11 mouse cellular contexts compared by ENCODE assay signal in the genomic region with DNA sequence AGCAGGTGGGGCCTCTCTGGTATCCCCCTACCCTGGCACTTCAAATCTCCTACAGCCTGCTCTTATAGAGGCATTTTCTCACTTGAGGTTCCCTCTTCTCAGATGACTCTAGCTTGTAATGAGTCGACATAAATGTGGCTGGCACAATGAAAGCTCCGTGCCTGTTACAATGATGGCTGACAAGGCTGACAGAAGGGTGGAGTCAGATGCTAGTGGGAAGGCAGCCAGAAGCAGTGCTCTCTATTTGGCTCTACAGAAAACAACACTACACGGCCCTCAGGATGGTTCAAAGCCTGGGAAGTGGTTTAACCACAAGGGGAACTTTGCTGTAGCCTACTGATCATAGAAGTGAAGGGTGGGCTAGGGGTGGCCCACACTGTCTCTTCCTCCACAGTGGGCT. TPM values are rescaled to one million over a fixed set of nuclear protein-coding genes. Genes with fewer than 3 reads are reported as not detected.
DNase-seq lines count a peak whose midpoint lies in the region; ATAC-seq lines count a peak whose summit lies in the region.
"Had no signal": no experiment of that assay in that cellular context is flagged by ENCODE, and none has a peak within 500 bp of the region (broad histone marks: within the 10 kb centered on the region; RNA-seq: fewer than 3 reads in every experiment).

No protein-coding gene starts in this region.

- no peak for DNase-seq in heart, embryonic 10.5 days (ENCODE audit: low spot score)
- peak; percentile 30 for DNase-seq in midbrain, embryonic 14.5 days
- no peak for DNase-seq in midbrain, embryonic 11.5 days (ENCODE audit: low spot score, missing footprints)
- DNase-seq in liver, result no peak
- no peak for DNase-seq in limb, embryonic 10.5 days (ENCODE audit: low spot score)
- DNase-seq: heart, adult 2 months; kidney, postnatal 10 days had no signal

- H3K9me3 ChIP-seq in heart, embryonic 13.5 days, result no peaks in the 10 kb centered on the region
- no peaks in the 10 kb centered on the region for H3K9me3 ChIP-seq in heart, embryonic 10.5 days
- no peaks in the 10 kb centered on the region for H3K9me3 ChIP-seq in midbrain, embryonic 14.5 days (ENCODE audit: control insufficient read depth, low read length)
- no peaks in the 10 kb centered on the region for H3K9me3 ChIP-seq in midbrain, embryonic 11.5 days (ENCODE audit: control insufficient read depth, low read length)
- no peaks in the 10 kb centered on the region for H3K9me3 ChIP-seq in embryonic facial prominence, embryonic 13.5 days
- no peaks in the 10 kb centered on the region for H3K9me3 ChIP-seq in limb, embryonic 10.5 days (replicated peaks)

- no peak overlapping the region for H3K9ac ChIP-seq in heart, embryonic 13.5 days
- no peak overlapping the region for H3K9ac ChIP-seq in midbrain, embryonic 14.5 days (replicated peaks; ENCODE audit: low read length)
- no peak overlapping the region for H3K9ac ChIP-seq in midbrain, embryonic 11.5 days (ENCODE audit: low read length)
- H3K9ac ChIP-seq in embryonic facial prominence, embryonic 13.5 days, result no peak overlapping the region

- no peak for ATAC-seq in heart, embryonic 13.5 days (ENCODE audit: extremely low read depth, insufficient number of reproducible peaks, low FRiP score, low TSS enrichment)
- ATAC-seq in midbrain, embryonic 14.5 days (ENCODE audit: low FRiP score, low TSS enrichment), result peak; percentile 37; the same call in 1 of the 2 replicates
- ATAC-seq in midbrain, embryonic 11.5 days (ENCODE audit: low FRiP score), result no peak
- ATAC-seq in embryonic facial prominence, embryonic 13.5 days (ENCODE audit: insufficient number of reproducible peaks, insufficient read depth, low FRiP score, low TSS enrichment, low read depth), result no peak
- ATAC-seq in megakaryocyte progenitor cell, adult 5-6 weeks (replicated peaks; ENCODE audit: poor library complexity), result peak; percentile 94

- H3K27ac ChIP-seq in heart, embryonic 13.5 days (replicated peaks), result peak overlapping the region; percentile 5; the same call in 1 of the 2 replicates
- H3K27ac ChIP-seq in heart, embryonic 10.5 days, result no peak overlapping the region
- no peak overlapping the region for H3K27ac ChIP-seq in midbrain, embryonic 14.5 days (replicated peaks; ENCODE audit: low read depth, low read length)
- H3K27ac ChIP-seq in midbrain, embryonic 11.5 days (ENCODE audit: low read depth, low read length), result no peak overlapping the region
- H3K27ac ChIP-seq in embryonic facial prominence, embryonic 13.5 days, result peak overlapping the region; percentile 33; the same call in 1 of the 2 replicates
- no peak overlapping the region for H3K27ac ChIP-seq in limb, embryonic 10.5 days
- H3K27ac ChIP-seq: heart, adult 2 months; macrophage had no signal

- no peaks in the 10 kb centered on the region for H3K27me3 ChIP-seq in heart, embryonic 13.5 days (replicated peaks)
- H3K27me3 ChIP-seq in heart, embryonic 10.5 days (ENCODE audit: insufficient read depth, poor library complexity, severe bottlenecking), result no peaks in the 10 kb centered on the region
- no peaks in the 10 kb centered on the region for H3K27me3 ChIP-seq in midbrain, embryonic 14.5 days (ENCODE audit: control insufficient read depth, insufficient read depth, low read length)
- H3K27me3 ChIP-seq in midbrain, embryonic 11.5 days (ENCODE audit: control insufficient read depth, insufficient read depth, low read length), result no peaks in the 10 kb centered on the region
- no peaks in the 10 kb centered on the region for H3K27me3 ChIP-seq in embryonic facial prominence, embryonic 13.5 days
- H3K27me3 ChIP-seq in limb, embryonic 10.5 days (ENCODE audit: low read depth, poor library complexity, severe bottlenecking), result no peaks in the 10 kb centered on the region

- H3K36me3 ChIP-seq in heart, embryonic 13.5 days, result peaks cover 26% of the 10 kb centered on the region
- peaks cover 15% of the 10 kb centered on the region for H3K36me3 ChIP-seq in heart, embryonic 10.5 days
- peaks cover 4% of the 10 kb centered on the region; the same call in 1 of the 2 replicates for H3K36me3 ChIP-seq in midbrain, embryonic 14.5 days (ENCODE audit: control insufficient read depth, insufficient read depth, low read length)
- H3K36me3 ChIP-seq in midbrain, embryonic 11.5 days (ENCODE audit: control insufficient read depth, insufficient read depth, low read length), result no peaks in the 10 kb centered on the region
- H3K36me3 ChIP-seq in embryonic facial prominence, embryonic 13.5 days, result peaks cover 11% of the 10 kb centered on the region
- H3K36me3 ChIP-seq in limb, embryonic 10.5 days, result peaks cover 11% of the 10 kb centered on the region; the same call in 1 of the 2 replicates

- WGBS in heart, embryonic 13.5 days, result 23% methylated on average over 3 of the region's 3 CpGs
- WGBS in heart, embryonic 10.5 days, result 52% methylated on average over 3 of the region's 3 CpGs
- 12% methylated on average over 3 of the region's 3 CpGs for WGBS in midbrain, embryonic 14.5 days
- 52% methylated on average over 3 of the region's 3 CpGs for WGBS in midbrain, embryonic 11.5 days
- WGBS in embryonic facial prominence, embryonic 13.5 days, result 29% methylated on average over 3 of the region's 3 CpGs
- WGBS in limb, embryonic 10.5 days, result 68% methylated on average over 3 of the region's 3 CpGs

- H3K4me3 ChIP-seq in heart, embryonic 13.5 days, result no peak overlapping the region
- no peak overlapping the region for H3K4me3 ChIP-seq in heart, embryonic 10.5 days
- H3K4me3 ChIP-seq in midbrain, embryonic 14.5 days (replicated peaks; ENCODE audit: low read depth, low read length), result no peak overlapping the region
- no peak overlapping the region for H3K4me3 ChIP-seq in midbrain, embryonic 11.5 days (ENCODE audit: low read depth, low read length)
- no peak overlapping the region for H3K4me3 ChIP-seq in embryonic facial prominence, embryonic 13.5 days
- H3K4me3 ChIP-seq in limb, embryonic 10.5 days, result no peak overlapping the region
- H3K4me3 ChIP-seq: heart, adult 2 months had no signal

- H3K4me2 ChIP-seq in heart, embryonic 13.5 days, result no peak overlapping the region
- H3K4me2 ChIP-seq in midbrain, embryonic 14.5 days (ENCODE audit: low read length), result no peak overlapping the region
- no peak overlapping the region for H3K4me2 ChIP-seq in midbrain, embryonic 11.5 days
- no peak overlapping the region for H3K4me2 ChIP-seq in embryonic facial prominence, embryonic 13.5 days

- H3K4me1 ChIP-seq in heart, embryonic 13.5 days, result peaks cover 8% of the 10 kb centered on the region
- 0 out of 2 replicates have a peak, but pooled peaks cover 8% of the 10 kb centered on the region for H3K4me1 ChIP-seq in heart, embryonic 10.5 days
- no peaks in the 10 kb centered on the region for H3K4me1 ChIP-seq in midbrain, embryonic 14.5 days (ENCODE audit: control insufficient read depth, insufficient read depth, low read length)
- H3K4me1 ChIP-seq in midbrain, embryonic 11.5 days (ENCODE audit: control insufficient read depth, insufficient read depth, low read length), result no peaks in the 10 kb centered on the region
- H3K4me1 ChIP-seq in embryonic facial prominence, embryonic 13.5 days, result peaks cover 7% of the 10 kb centered on the region; the same call in 1 of the 2 replicates
- H3K4me1 ChIP-seq in limb, embryonic 10.5 days, result no peaks in the 10 kb centered on the region

RNA-seq across cellular contexts. Expression of a gene that starts 31.8 kb away (rescaled TPM):
- 6.0 and 7.3 TPM in 2 replicates for polyA plus RNA-seq in heart, embryonic 13.5 days (2015; fragmentation: Nextera tagmentation; extraction: Ambion mirVana)
- 9.2 TPM in 2 replicates for polyA plus RNA-seq in heart, embryonic 10.5 days (2016; fragmentation: Nextera tagmentation; extraction: Ambion mirVana)
- polyA plus RNA-seq in midbrain, embryonic 14.5 days (2014; fragmentation: Nextera tagmentation; extraction: Ambion mirVana), result 6.9 and 7.2 TPM in 2 replicates
- polyA plus RNA-seq in midbrain, embryonic 11.5 days (2014; fragmentation: Nextera tagmentation; extraction: Ambion mirVana), result 4.2 and 4.8 TPM in 2 replicates
- 15.6 and 21.2 TPM in 2 replicates for polyA plus RNA-seq in embryonic facial prominence, embryonic 13.5 days (2015; fragmentation: Nextera tagmentation; extraction: Ambion mirVana)
- total RNA-seq in megakaryocyte progenitor cell, adult 5-6 weeks (2015), result 0.15 and 2.0 TPM in 2 replicates
- total RNA-seq in megakaryocyte progenitor cell, adult 5-6 weeks (2017), result 0.71 and 2.5 TPM in 2 replicates
- 5.0 and 5.3 TPM in 2 replicates for polyA plus RNA-seq in limb, embryonic 10.5 days (2016; fragmentation: Nextera tagmentation; extraction: Ambion mirVana)

RNA-seq across cellular contexts. Expression of a gene that starts 60.0 kb away (rescaled TPM):
- polyA plus RNA-seq in heart, embryonic 13.5 days (2015; fragmentation: Nextera tagmentation; extraction: Ambion mirVana), result 37.5 and 40.4 TPM in 2 replicates
- 45.5 and 46.1 TPM in 2 replicates for polyA plus RNA-seq in heart, embryonic 10.5 days (2016; fragmentation: Nextera tagmentation; extraction: Ambion mirVana)
- 59.1 and 75.1 TPM in 2 replicates for polyA plus RNA-seq in midbrain, embryonic 14.5 days (2014; fragmentation: Nextera tagmentation; extraction: Ambion mirVana)
- polyA plus RNA-seq in midbrain, embryonic 11.5 days (2014; fragmentation: Nextera tagmentation; extraction: Ambion mirVana), result 58.7 and 60.0 TPM in 2 replicates
- polyA plus RNA-seq in embryonic facial prominence, embryonic 13.5 days (2015; fragmentation: Nextera tagmentation; extraction: Ambion mirVana), result 60.4 and 66.8 TPM in 2 replicates
- 33.2 and 39.9 TPM in 2 replicates for total RNA-seq in megakaryocyte progenitor cell, adult 5-6 weeks (2015)
- 41.3 and 43.7 TPM in 2 replicates for total RNA-seq in megakaryocyte progenitor cell, adult 5-6 weeks (2017)
- 32.1 and 42.8 TPM in 2 replicates for polyA plus RNA-seq in limb, embryonic 10.5 days (2016; fragmentation: Nextera tagmentation; extraction: Ambion mirVana)

Comparison
In these comparisons a context has a peak if more than half of its experiments do, and no peak if none do; other contexts are left out.
1. ATAC-seq: peak in midbrain, embryonic 14.5 days (single experiment) and megakaryocyte progenitor cell, adult 5-6 weeks (single experiment); none in heart, embryonic 13.5 days (single experiment), midbrain, embryonic 11.5 days (single experiment) and embryonic facial prominence, embryonic 13.5 days (single experiment).
2. H3K27ac ChIP-seq: peak in heart, embryonic 13.5 days (single experiment) and embryonic facial prominence, embryonic 13.5 days (single experiment); none in heart, embryonic 10.5 days (single experiment), midbrain, embryonic 14.5 days (single experiment), midbrain, embryonic 11.5 days (single experiment) and limb, embryonic 10.5 days (single experiment).